Comparison of ENCODE assay signal across 11 mouse cellular contexts in genomic region chr17:80945510-80945909, GRCm38 (mm10). TPM values are rescaled to one million over a fixed set of nuclear protein-coding genes. Genes with fewer than 3 reads are reported as not detected.
A peak's percentile ranks its signal among the peaks of the same experiment; 100 is the strongest.
DNase-seq lines count a peak whose midpoint lies in the region; ATAC-seq and TF ChIP-seq lines count a peak whose summit lies in the region.
"Not testable (repeated sequence)": the region's sequence is repeated elsewhere in the genome, so short reads cannot be mapped to it uniquely, and the experiment has no call there.
"Had no signal": no experiment of that assay in that cellular context is flagged by ENCODE, and none has a peak within 500 bp of the region (broad histone marks: within the 10 kb centered on the region; RNA-seq: fewer than 3 reads in every experiment).

No protein-coding gene starts in this region.

- not testable (repeated sequence) for H3K4me3 ChIP-seq in embryonic facial prominence, embryonic 15.5 days (replicated peaks); intestine, postnatal 0 days (ENCODE audit: low read depth, low read length)
- peak overlapping the region; percentile 28 for H3K4me3 ChIP-seq in gastrocnemius, adult 2 months
- peak overlapping the region; percentile 32 for H3K4me3 ChIP-seq in hindbrain, embryonic 10.5 days
- H3K4me3 ChIP-seq in left cerebral cortex, adult 2 months, result peak overlapping the region; percentile 59
- peak overlapping the region; percentile 29 for H3K4me3 ChIP-seq in lung, embryonic 16.5 days (ENCODE audit: low read length)
- H3K4me3 ChIP-seq in midbrain, postnatal 0 days (ENCODE audit: low read depth, low read length), result peak overlapping the region; percentile 34

- H3K9ac ChIP-seq in embryonic facial prominence, embryonic 15.5 days; intestine, postnatal 0 days (ENCODE audit: low read depth, low read length); lung, embryonic 16.5 days (ENCODE audit: low read length): not testable (repeated sequence)
- peak overlapping the region; percentile 14; the same call in 1 of the 2 replicates for H3K9ac ChIP-seq in midbrain, postnatal 0 days (replicated peaks; ENCODE audit: low read length, poor library complexity, severe bottlenecking)

- not testable (repeated sequence) for TF ChIP-seq CTCF in gastrocnemius, adult 2 months (IDR thresholded peaks at IDR 0.05); intestine, postnatal 0 days (IDR thresholded peaks at IDR 0.05; ENCODE audit: low read depth); left cerebral cortex, adult 2 months (IDR thresholded peaks at IDR 0.05); midbrain, postnatal 0 days (IDR thresholded peaks at IDR 0.05)

- H3K4me1 ChIP-seq in embryonic facial prominence, embryonic 15.5 days; intestine, postnatal 0 days (replicated peaks; ENCODE audit: control insufficient read depth, insufficient read depth, low read length); lung, embryonic 16.5 days (replicated peaks; ENCODE audit: control insufficient read depth, insufficient read depth, low read length); midbrain, postnatal 0 days (ENCODE audit: insufficient read depth, low read length): not testable (repeated sequence)
- peaks cover 19% of the 10 kb centered on the region; the same call in 1 of the 2 replicates for H3K4me1 ChIP-seq in hindbrain, embryonic 10.5 days (replicated peaks)

- not testable (repeated sequence) for DNase-seq in gastrocnemius, adult 2 months; hindbrain, embryonic 10.5 days (ENCODE audit: low spot score); midbrain, postnatal 0 days (ENCODE audit: low spot score)
- peak in 1 of 2 experiments; percentile 13 for DNase-seq in left cerebral cortex, adult 2 months (ENCODE audit: extremely low spot score in 1 of 2, low spot score in 2 of 2)

- not testable (repeated sequence) for H3K9me3 ChIP-seq in embryonic facial prominence, embryonic 15.5 days (replicated peaks); hindbrain, embryonic 10.5 days; intestine, postnatal 0 days (ENCODE audit: control insufficient read depth); lung, embryonic 16.5 days (ENCODE audit: control insufficient read depth, low read length); midbrain, postnatal 0 days (ENCODE audit: low read length)

- H3K27me3 ChIP-seq in embryonic facial prominence, embryonic 15.5 days, result peaks cover 30% of the 10 kb centered on the region
- peaks cover 55% of the 10 kb centered on the region for H3K27me3 ChIP-seq in hindbrain, embryonic 10.5 days (ENCODE audit: insufficient read depth, poor library complexity, severe bottlenecking)
- peaks cover 26% of the 10 kb centered on the region for H3K27me3 ChIP-seq in intestine, postnatal 0 days (replicated peaks; ENCODE audit: control insufficient read depth, insufficient read depth, low read length)
- H3K27me3 ChIP-seq in lung, embryonic 16.5 days (ENCODE audit: control insufficient read depth, insufficient read depth, low read depth, low read length), result peaks cover 20% of the 10 kb centered on the region
- H3K27me3 ChIP-seq in midbrain, postnatal 0 days (ENCODE audit: insufficient read depth, low read length), result not testable (repeated sequence)

- not testable (repeated sequence) for ATAC-seq in embryonic facial prominence, embryonic 15.5 days (ENCODE audit: insufficient number of reproducible peaks, low FRiP score, low TSS enrichment, low read depth); intestine, postnatal 0 days; lung, embryonic 16.5 days (ENCODE audit: low read depth); midbrain, postnatal 0 days (ENCODE audit: low FRiP score)

- 47% methylated on average over 8 of the region's 8 CpGs for WGBS in embryonic facial prominence, embryonic 15.5 days
- 35% methylated on average over 8 of the region's 8 CpGs for WGBS in hindbrain, embryonic 10.5 days
- 47% methylated on average over 8 of the region's 8 CpGs for WGBS in intestine, postnatal 0 days
- 41% methylated on average over 7 of the region's 8 CpGs for WGBS in lung, embryonic 16.5 days
- whole genome bisulfite sequencing in midbrain, postnatal 0 days, result 35% methylated on average over 7 of the region's 8 CpGs

- H3K4me2 ChIP-seq in embryonic facial prominence, embryonic 15.5 days (replicated peaks), result 0 out of 2 replicates have a peak overlapping the region, but pooled peaks have one; percentile 2
- H3K4me2 ChIP-seq in intestine, postnatal 0 days (replicated peaks; ENCODE audit: low read depth), result peak overlapping the region; percentile 17; the same call in 1 of the 2 replicates
- H3K4me2 ChIP-seq in lung, embryonic 16.5 days (ENCODE audit: low read depth, low read length), result peak overlapping the region; percentile 41
- H3K4me2 ChIP-seq in midbrain, postnatal 0 days (ENCODE audit: low read depth, low read length, poor library complexity, severe bottlenecking), result peak overlapping the region; percentile 59

- H3K36me3 ChIP-seq in embryonic facial prominence, embryonic 15.5 days; hindbrain, embryonic 10.5 days; intestine, postnatal 0 days (ENCODE audit: control insufficient read depth, insufficient read depth); lung, embryonic 16.5 days (ENCODE audit: control insufficient read depth, insufficient read depth, low read length); midbrain, postnatal 0 days (ENCODE audit: insufficient read depth, low read length): not testable (repeated sequence)

- not testable (repeated sequence) for H3K27ac ChIP-seq in embryonic facial prominence, embryonic 15.5 days (replicated peaks); gastrocnemius, adult 2 months; hindbrain, embryonic 10.5 days; intestine, postnatal 0 days (ENCODE audit: low read depth, low read length); lung, embryonic 16.5 days (ENCODE audit: low read length); midbrain, postnatal 0 days (ENCODE audit: low read depth, low read length)
- H3K27ac ChIP-seq in left cerebral cortex, adult 2 months, result peak overlapping the region; percentile 83

- intact Hi-C loops in gastrocnemius, adult 2 months (cut with DNase I); left cerebral cortex, adult 2 months (cut with DNase I): not testable (repeated sequence)

RNA-seq across cellular contexts. Expression of gene Tmem178, which starts 1.1 kb away (rescaled TPM):
- 2.7 and 2.8 TPM in 2 replicates for polyA plus RNA-seq in embryonic facial prominence, embryonic 15.5 days (2015; fragmentation: Nextera tagmentation; extraction: Ambion mirVana)
- total RNA-seq in gastrocnemius, adult 2 months (2021), result under 1 TPM; 0.25 to 0.28 TPM
- 4.5 and 13.0 TPM in 2 replicates for polyA plus RNA-seq in hindbrain, embryonic 10.5 days (2016; fragmentation: Nextera tagmentation; extraction: Ambion mirVana)
- 3.6 and 4.1 TPM in 2 replicates for polyA plus RNA-seq in intestine, postnatal 0 days (2015; fragmentation: Nextera tagmentation; extraction: Ambion mirVana)
- 100 to 1,000 TPM; 108 to 141 TPM for total RNA-seq in left cerebral cortex, adult 2 months (2021)
- 15.2 and 15.8 TPM in 2 replicates for polyA plus RNA-seq in lung, embryonic 16.5 days (2015; fragmentation: Nextera tagmentation; extraction: Ambion mirVana)
- 21.9 and 26.5 TPM in 2 replicates for total RNA-seq in midbrain, postnatal 0 days (2014; rRNA removed)
- 18.9 and 20.1 TPM in 2 replicates for polyA plus RNA-seq in midbrain, postnatal 0 days (2015; fragmentation: Nextera tagmentation; extraction: Ambion mirVana)
- total RNA-seq: common myeloid progenitor, adult 5-6 weeks; MEL had no signal
- polyA plus RNA-seq: CD4-positive, CD25-positive, alpha-beta regulatory T cell, adult 4 months; myocyte had no signal

Comparison
In these comparisons a context has a peak if more than half of its experiments do, and no peak if none do; other contexts are left out.
1. H3K4me2 ChIP-seq: peak in every context shown above with its lines; median percentile 59 in midbrain, postnatal 0 days; 41 in lung, embryonic 16.5 days; 17 in intestine, postnatal 0 days; 2 in embryonic facial prominence, embryonic 15.5 days.